Mouse (Mus musculus) megakaryocyte, embryonic 14.5 days (primary cell): ENCODE results near the gene H2-D1.

Source experiments
- FLI1 ChIP-seq: IDR thresholded peaks from 2 replicates; pipeline ENCODE4 v1.6.1; 2012; ENCODE audit warnings: low read length, inconsistent platforms, mixed read lengths
- GATA1 ChIP-seq: IDR thresholded peaks from 3 replicates; pipeline ENCODE4 v1.6.1; 2012; ENCODE audit warnings: mixed read lengths, low read length, inconsistent platforms, borderline replicate concordance

DNA sequence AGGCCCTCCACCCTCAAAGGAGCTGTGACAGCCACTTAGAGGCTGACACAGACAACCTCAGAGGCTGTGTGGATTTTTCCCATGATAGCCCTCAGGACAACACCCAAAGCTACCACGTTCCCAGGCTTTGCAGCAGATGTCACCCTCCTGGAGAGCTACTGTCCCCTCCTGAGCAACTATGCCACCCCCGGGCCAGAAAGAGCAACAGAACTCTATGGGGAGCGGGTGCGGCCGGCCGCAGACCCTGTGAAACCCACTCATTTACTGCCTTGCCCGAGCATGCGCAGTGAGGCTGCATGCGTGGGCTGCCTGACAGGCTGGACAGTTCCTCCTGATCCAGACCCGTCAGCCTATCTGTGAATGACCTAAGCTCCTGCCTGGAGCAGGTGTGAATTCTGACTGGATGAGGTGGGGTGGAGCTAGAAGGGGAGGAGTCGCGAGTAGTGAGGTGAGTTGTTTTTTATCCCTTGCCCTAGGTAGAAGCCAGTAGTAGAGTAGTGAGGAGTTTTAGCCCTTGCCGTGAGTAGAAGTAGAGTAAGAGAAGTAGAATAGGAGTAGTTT, 13.9 kb downstream of the H2-D1 start:
- no peak for TF ChIP-seq GATA1
- TF ChIP-seq FLI1, result no peak
